Mouse (Mus musculus) hindbrain, embryonic 14.5 days (tissue): Measurements from ENCODE around the gene Olfr824. TPM values are rescaled to one million over a fixed set of nuclear protein-coding genes. Genes with fewer than 3 reads are reported as not detected.
"Not testable (repeated sequence)": the region's sequence is repeated elsewhere in the genome, so short reads cannot be mapped to it uniquely, and the experiment has no call there.

Experiments
- ATAC-seq: fragments of 200-750 bp; cut with Nextera tagmentation; 2 replicates; pipeline ENCODE4 v1.8.0; 2017; ENCODE audit warnings: moderate number of reproducible peaks, mild to moderate bottlenecking, moderate TSS enrichment, moderate library complexity; ENCODE audit not compliant: low FRiP score
- DNase-seq: peaks from one replicate; pipeline ENCODE4 v3.0.0-alpha.2; 2015; ENCODE audit warnings: low spot score
- H3K27ac ChIP-seq: fragments of 300-500 bp; sonication (generic); 2 replicates; pipeline ENCODE4 v1.5.1; 2014; ENCODE audit warnings: mild to moderate bottlenecking, moderate library complexity
- H3K27me3 ChIP-seq: fragments of 300-500 bp; sonication (generic); 2 replicates; pipeline ENCODE4 v1.6.1; 2014; ENCODE audit warnings: mild to moderate bottlenecking, low read length, mixed read lengths; ENCODE audit not compliant: control insufficient read depth, insufficient read depth
- H3K36me3 ChIP-seq: fragments of 300-500 bp; sonication (generic); replicated peaks from 2 replicates; pipeline ENCODE4 v1.6.1; 2014; ENCODE audit not compliant: control insufficient read depth, insufficient read depth
- H3K4me1 ChIP-seq: fragments of 300-500 bp; sonication (generic); replicated peaks from 2 replicates; pipeline ENCODE4 v1.6.1; 2014; ENCODE audit warnings: antibody characterized with exemption, low read length, mixed read lengths; ENCODE audit not compliant: control insufficient read depth, insufficient read depth
- H3K4me2 ChIP-seq: fragments of 300-500 bp; sonication (generic); replicated peaks from 2 replicates; pipeline ENCODE4 v1.6.1; 2014; ENCODE audit warnings: mild to moderate bottlenecking, moderate library complexity
- H3K4me3 ChIP-seq: fragments of 300-500 bp; sonication (generic); replicated peaks from 2 replicates; pipeline ENCODE4 v1.5.1; 2014; ENCODE audit warnings: mild to moderate bottlenecking, low read length
- H3K9ac ChIP-seq: fragments of 300-500 bp; sonication (generic); 2 replicates; pipeline ENCODE4 v1.6.1; 2014
- H3K9me3 ChIP-seq: fragments of 300-500 bp; sonication (generic); 2 replicates; pipeline ENCODE4 v1.6.1; 2016; ENCODE audit warnings: low read length; ENCODE audit not compliant: control insufficient read depth
- WGBS: fragments of 180-500 bp; shearing (Covaris S2); extraction: QIAGEN DNeasy Blood & Tissue Kit; methylation state at CpG from one replicate; pipeline ENCODE4 v1.1.7; 2014; 5-methylcytosine and 5-hydroxymethylcytosine counted together
- polyA plus RNA-seq: library from polyadenylated mRNA; unstranded; fragments of >200 nt; fragmentation: Nextera tagmentation; extraction: Ambion mirVana; gene quantifications from 2 replicates; pipeline ENCODE4 v1.2.1, GENCODE M21; 2014

Gene Olfr824
- polyA plus RNA-seq, result not detected in 2 replicates

DNA sequence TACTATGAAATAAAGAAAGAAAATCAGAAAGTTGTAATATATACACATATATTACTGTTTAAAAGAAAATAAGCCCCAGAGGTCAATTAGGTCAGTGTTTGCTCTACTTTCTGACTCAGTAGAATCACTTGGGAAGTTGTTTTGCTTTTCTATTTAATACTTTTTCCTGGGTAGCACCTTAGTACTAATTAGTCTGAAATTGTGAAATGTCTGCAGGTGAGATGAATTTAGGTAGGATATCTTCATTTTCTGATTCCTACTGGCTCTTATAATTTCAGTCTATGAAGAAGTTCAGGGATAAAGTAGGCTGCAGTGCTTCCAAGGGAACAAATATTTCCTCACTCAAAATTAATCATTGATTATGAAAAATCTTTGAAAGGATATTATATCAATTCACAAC lies at the start of gene Olfr824:
Olfr824 (minus strand) TSS at position 101 of the 400 bp plus-strand sequence.
- not testable (repeated sequence) for H3K36me3 ChIP-seq, H3K9ac ChIP-seq, H3K9me3 ChIP-seq, H3K27ac ChIP-seq, DNase-seq, H3K4me1 ChIP-seq, H3K4me2 ChIP-seq, ATAC-seq, H3K27me3 ChIP-seq, H3K4me3 ChIP-seq

DNA sequence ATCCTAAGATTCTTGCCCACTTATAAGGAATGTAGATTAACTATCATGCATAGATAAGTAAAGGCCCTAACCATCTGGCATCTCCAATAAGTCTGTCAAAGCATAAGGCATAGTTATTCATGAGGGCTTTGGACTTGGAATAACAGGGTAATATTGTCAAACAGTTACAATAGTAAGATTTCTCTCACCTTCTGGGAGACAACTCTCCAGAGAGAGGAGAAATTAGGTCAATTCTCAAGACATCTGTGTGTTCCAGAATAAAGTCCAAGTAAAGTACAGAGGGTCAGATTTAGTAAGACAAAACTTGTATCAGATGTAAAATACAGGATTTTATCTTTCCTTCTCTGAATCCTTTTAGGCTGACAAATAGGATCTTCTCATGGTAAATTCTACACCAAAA lies 36.9 kb upstream of the Olfr824 start, which contains the start of gene Olfr825:
Olfr825 (minus strand) TSS at position 101 of the 400 bp plus-strand sequence.
- no peak within 1 kb of the TSS for H3K27ac ChIP-seq
- no peak for DNase-seq
- H3K27me3 ChIP-seq, result no peaks in the 10 kb centered on the region
- H3K9ac ChIP-seq, result no peak within 1 kb of the TSS
- H3K4me3 ChIP-seq, result no peak within 1 kb of the TSS
- H3K36me3 ChIP-seq, result no peaks in the 10 kb centered on the region
- H3K4me2 ChIP-seq, result no peak within 1 kb of the TSS
- no peak for ATAC-seq
- no peaks in the 10 kb centered on the region for H3K4me1 ChIP-seq
- no peaks in the 10 kb centered on the region for H3K9me3 ChIP-seq

DNA sequence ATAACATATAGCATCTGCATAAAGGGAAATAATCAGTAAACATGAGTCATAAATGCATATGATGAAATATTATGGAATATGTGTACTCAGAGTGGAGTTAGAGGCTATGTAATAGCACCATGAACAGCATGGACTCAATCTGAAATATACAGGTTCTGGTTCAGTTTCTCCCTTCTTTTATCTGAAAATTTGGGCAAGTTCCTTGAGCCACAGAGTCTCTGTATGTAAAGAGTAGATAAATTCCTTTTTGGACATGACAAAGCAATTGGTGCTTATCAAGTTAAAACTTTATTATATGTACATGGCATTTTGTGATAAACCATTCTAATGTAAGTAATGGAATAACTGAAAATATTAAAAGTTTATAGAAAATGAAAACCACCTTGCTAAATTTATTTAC lies 35.4 kb upstream of the Olfr824 start:
- DNase-seq (no peak), ATAC-seq (no peak)
- no peaks in the 10 kb centered on the region for H3K9me3 ChIP-seq
- no peaks in the 10 kb centered on the region for H3K36me3 ChIP-seq
- no peak overlapping the region for H3K9ac ChIP-seq
- no peak overlapping the region for H3K4me3 ChIP-seq
- no peaks in the 10 kb centered on the region for H3K4me1 ChIP-seq
- no peak overlapping the region for H3K27ac ChIP-seq
- no peaks in the 10 kb centered on the region for H3K27me3 ChIP-seq
- no peak overlapping the region for H3K4me2 ChIP-seq

GRCm38 (mm10) chr10:130144121-130144520 lies 14.3 kb upstream of the Olfr824 start:
- Histone ChIP-seq H3K4me3 (no peak overlapping the region), H3K9me3 (no peaks in the 10 kb centered on the region), H3K4me1 (no peaks in the 10 kb centered on the region), H3K9ac (no peak overlapping the region), H3K27me3 (no peaks in the 10 kb centered on the region), H3K27ac (no peak overlapping the region), H3K4me2 (no peak overlapping the region), H3K36me3 (no peaks in the 10 kb centered on the region)
- WGBS, result 78% methylated on average over 5 of the region's 5 CpGs
- ATAC-seq (no peak), DNase-seq (no peak)

DNA sequence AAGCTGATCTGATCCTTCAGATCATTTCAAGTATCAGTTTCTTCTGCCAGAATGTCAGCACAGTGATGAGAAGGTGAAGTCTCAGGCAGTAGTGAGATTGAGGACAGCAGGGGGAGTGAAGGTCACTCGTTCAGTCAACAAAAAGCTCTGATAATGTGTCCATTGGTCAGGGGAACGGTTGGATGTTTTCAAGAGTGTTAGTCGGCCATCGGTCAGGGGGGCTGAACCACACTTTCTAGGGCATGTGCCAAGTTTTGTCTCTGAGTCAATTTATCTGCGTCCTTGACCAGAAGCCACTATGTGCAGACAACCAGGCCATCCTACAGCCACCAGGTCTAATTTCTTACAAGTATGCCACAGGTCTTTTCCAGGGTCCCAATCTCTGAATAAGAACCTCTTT lies 12.7 kb upstream of the Olfr824 start:
- not testable (repeated sequence) for DNase-seq, H3K9me3 ChIP-seq, H3K4me1 ChIP-seq, ATAC-seq, H3K27ac ChIP-seq, H3K27me3 ChIP-seq, H3K36me3 ChIP-seq, H3K9ac ChIP-seq, H3K4me3 ChIP-seq, H3K4me2 ChIP-seq
- 95% methylated on average over 5 of the region's 5 CpGs for WGBS

GRCm38 (mm10) chr10:130134811-130135210 lies 5.0 kb upstream of the Olfr824 start:
- Histone ChIP-seq H3K9me3 (no peaks in the 10 kb centered on the region), H3K9ac (no peak overlapping the region), H3K4me2 (no peak overlapping the region), H3K36me3 (no peaks in the 10 kb centered on the region), H3K4me1 (no peaks in the 10 kb centered on the region), H3K27me3 (no peaks in the 10 kb centered on the region), H3K4me3 (no peak overlapping the region), H3K27ac (no peak overlapping the region)
- DNase-seq (no peak), ATAC-seq (no peak)

GRCm38 (mm10) chr10:130116045-130116444 lies 13.8 kb downstream of the Olfr824 start:
- not testable (repeated sequence) for H3K4me1 ChIP-seq, H3K27me3 ChIP-seq, H3K9ac ChIP-seq, H3K36me3 ChIP-seq, DNase-seq, ATAC-seq, H3K4me2 ChIP-seq, H3K27ac ChIP-seq, H3K4me3 ChIP-seq, H3K9me3 ChIP-seq
- 62% methylated on average over 3 of the region's 3 CpGs for WGBS

- not testable (repeated sequence) for H3K9me3 ChIP-seq, H3K4me3 ChIP-seq, ATAC-seq, H3K9ac ChIP-seq, H3K36me3 ChIP-seq, H3K4me2 ChIP-seq, H3K27me3 ChIP-seq, DNase-seq, H3K27ac ChIP-seq, H3K4me1 ChIP-seq
- WGBS, result 90% methylated on average over 1 of the region's 1 CpGs
Measured at GRCm38 (mm10) chr10:130115283-130115682, 14.5 kb downstream of the Olfr824 start, which contains the start of gene Olfr823. Gene Olfr823 (minus strand): TSS chr10:130115383.

DNA sequence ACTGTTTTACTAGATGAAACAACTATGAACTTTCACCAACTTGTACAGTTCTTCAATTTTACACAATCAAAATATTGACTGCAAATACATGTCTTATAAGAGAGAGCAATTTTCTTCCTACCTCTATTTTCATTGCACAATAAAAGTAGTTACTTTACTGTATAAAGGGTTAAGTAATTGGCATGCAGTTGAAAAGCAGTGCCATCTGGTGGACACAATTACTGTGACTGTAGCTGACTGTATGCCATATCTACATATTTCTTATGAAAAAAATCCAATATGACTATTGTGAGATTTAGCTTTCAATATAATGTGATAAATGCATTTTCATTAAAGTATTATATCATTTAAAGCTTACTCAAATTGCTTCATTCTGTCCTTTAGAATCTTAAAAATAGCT lies 33.7 kb downstream of the Olfr824 start:
- H3K27ac ChIP-seq, result no peak overlapping the region
- no peak overlapping the region for H3K9ac ChIP-seq
- no peaks in the 10 kb centered on the region for H3K36me3 ChIP-seq
- no peaks in the 10 kb centered on the region for H3K4me1 ChIP-seq
- DNase-seq (peak; percentile 58), ATAC-seq (no peak)
- no peak overlapping the region for H3K4me3 ChIP-seq
- H3K9me3 ChIP-seq, result no peaks in the 10 kb centered on the region
- H3K27me3 ChIP-seq, result no peaks in the 10 kb centered on the region
- H3K4me2 ChIP-seq, result no peak overlapping the region

DNA sequence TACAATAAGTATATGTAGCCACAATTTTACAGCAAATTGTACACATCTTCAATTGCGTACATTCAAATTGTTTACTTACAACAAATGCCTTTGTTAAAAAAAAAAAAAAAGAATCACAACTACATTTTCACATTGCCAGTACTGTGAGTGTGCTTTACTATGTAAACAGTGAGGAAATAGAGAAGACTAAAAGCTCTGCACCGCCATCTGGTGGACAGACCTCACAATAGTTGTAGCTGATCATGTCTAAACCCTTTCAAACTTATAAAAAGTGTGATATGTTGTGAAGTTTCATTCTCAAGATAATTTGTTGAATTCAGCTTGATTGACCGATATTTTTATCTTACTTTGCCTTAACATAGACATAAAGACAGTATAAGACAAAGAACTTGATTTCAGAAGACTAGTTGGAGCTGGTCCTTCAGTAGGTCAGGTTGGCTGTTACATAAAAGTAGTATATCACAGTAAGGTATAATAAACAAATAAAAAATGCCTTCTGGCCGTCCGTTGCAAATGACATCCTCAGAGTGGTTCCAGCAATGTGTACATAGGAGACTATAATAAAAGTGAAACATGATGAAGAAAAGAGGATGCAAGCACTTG lies 36.9 kb downstream of the Olfr824 start:
- Histone ChIP-seq H3K4me1 (no peaks in the 10 kb centered on the region), H3K4me3 (no peak overlapping the region), H3K4me2 (no peak overlapping the region), H3K9ac (no peak overlapping the region), H3K27me3 (no peaks in the 10 kb centered on the region), H3K27ac (no peak overlapping the region), H3K9me3 (no peaks in the 10 kb centered on the region), H3K36me3 (no peaks in the 10 kb centered on the region)
- 28% methylated on average over 5 of the region's 5 CpGs for WGBS
- DNase-seq, result peak; percentile 86
- ATAC-seq, result 0 out of 2 replicates have a peak, but pooled peaks have one; percentile 66
